Comparison of ENCODE assay signal across 12 mouse cellular contexts in the genomic region with DNA sequence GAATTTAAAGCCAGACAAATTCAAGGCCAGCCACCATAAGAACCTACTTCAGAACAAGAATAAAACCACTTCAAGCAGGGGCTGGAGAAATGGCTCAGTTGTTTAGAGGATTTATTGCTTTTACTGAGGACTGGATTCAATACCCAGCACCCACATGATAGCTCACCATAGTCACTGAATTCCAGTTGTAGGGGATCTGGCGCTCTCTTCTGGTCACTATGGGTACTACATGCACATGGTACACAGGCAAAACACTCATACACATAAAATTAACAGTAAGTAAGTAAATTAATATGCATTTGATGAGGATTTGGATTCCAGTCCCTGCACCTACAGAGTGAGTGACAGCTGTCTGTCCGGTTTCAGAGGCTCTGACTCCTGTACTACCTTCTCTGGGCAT. TPM values are rescaled to one million over a fixed set of nuclear protein-coding genes. Genes with fewer than 3 reads are reported as not detected.
A peak's percentile ranks its signal among the peaks of the same experiment; 100 is the strongest.
DNase-seq lines count a peak whose midpoint lies in the region; ATAC-seq and TF ChIP-seq lines count a peak whose summit lies in the region.
"Had no signal": no experiment of that assay in that cellular context is flagged by ENCODE, and none has a peak within 500 bp of the region (broad histone marks: within the 10 kb centered on the region; RNA-seq: fewer than 3 reads in every experiment).

No protein-coding gene starts in this region.

- no peak overlapping the region for H3K4me3 ChIP-seq in hindbrain, postnatal 0 days (ENCODE audit: low read length)
- no peak overlapping the region for H3K4me3 ChIP-seq in hindbrain, embryonic 16.5 days (ENCODE audit: low read length)
- no peak overlapping the region for H3K4me3 ChIP-seq in testis, adult 2 months (ENCODE audit: control insufficient read depth, low read depth, low read length)
- no peak overlapping the region for H3K4me3 ChIP-seq in lung, postnatal 0 days (ENCODE audit: low read depth, low read length)

- no peaks in the 10 kb centered on the region for H3K9me3 ChIP-seq in hindbrain, postnatal 0 days (ENCODE audit: low read length)
- H3K9me3 ChIP-seq in hindbrain, embryonic 16.5 days (ENCODE audit: control insufficient read depth, low read length): no peaks in the 10 kb centered on the region
- no peaks in the 10 kb centered on the region for H3K9me3 ChIP-seq in lung, postnatal 0 days (ENCODE audit: low read length)

- no peak overlapping the region for H3K27ac ChIP-seq in hindbrain, postnatal 0 days
- H3K27ac ChIP-seq in hindbrain, embryonic 16.5 days (ENCODE audit: low read depth, low read length): no peak overlapping the region
- no peak overlapping the region for H3K27ac ChIP-seq in testis, adult 2 months (ENCODE audit: control insufficient read depth, insufficient read depth, low read depth, low read length)
- no peak overlapping the region for H3K27ac ChIP-seq in lung, postnatal 0 days (ENCODE audit: low read length)

- no peaks in the 10 kb centered on the region for H3K4me1 ChIP-seq in hindbrain, postnatal 0 days (ENCODE audit: insufficient read depth, low read length)
- no peaks in the 10 kb centered on the region for H3K4me1 ChIP-seq in hindbrain, embryonic 16.5 days (ENCODE audit: control insufficient read depth, insufficient read depth, low read depth, low read length)
- peaks cover 7% of the 10 kb centered on the region for H3K4me1 ChIP-seq in testis, adult 2 months (ENCODE audit: control insufficient read depth, insufficient read depth, low read length)
- H3K4me1 ChIP-seq in lung, postnatal 0 days (ENCODE audit: insufficient read depth, low read depth, low read length): no peaks in the 10 kb centered on the region

- 63% methylated on average over 2 of the region's 2 CpGs for WGBS in hindbrain, postnatal 0 days
- 66% methylated on average over 2 of the region's 2 CpGs for WGBS in hindbrain, embryonic 16.5 days
- WGBS in lung, postnatal 0 days: 51% methylated on average over 2 of the region's 2 CpGs

- TF ChIP-seq POLR2A in testis, adult 2 months (IDR thresholded peaks at IDR 0.05; ENCODE audit: control insufficient read depth, low read depth, low read length): no peak

- no peak for TF ChIP-seq EP300 in lung, postnatal 0 days (IDR thresholded peaks at IDR 0.05)

- H3K36me3 ChIP-seq in hindbrain, postnatal 0 days (ENCODE audit: insufficient read depth, low read length): no peaks in the 10 kb centered on the region
- no peaks in the 10 kb centered on the region for H3K36me3 ChIP-seq in hindbrain, embryonic 16.5 days (ENCODE audit: control insufficient read depth, insufficient read depth, low read length)
- no peaks in the 10 kb centered on the region for H3K36me3 ChIP-seq in testis, adult 2 months (ENCODE audit: control insufficient read depth, insufficient read depth, low read length)
- H3K36me3 ChIP-seq in lung, postnatal 0 days (ENCODE audit: insufficient read depth, low read length): no peaks in the 10 kb centered on the region

- no peak for ATAC-seq in hindbrain, postnatal 0 days
- ATAC-seq in hindbrain, embryonic 16.5 days: no peak
- ATAC-seq in lung, postnatal 0 days: no peak

- no peak overlapping the region for H3K4me2 ChIP-seq in hindbrain, postnatal 0 days (ENCODE audit: low read depth, low read length)
- H3K4me2 ChIP-seq in hindbrain, embryonic 16.5 days (ENCODE audit: low read length): no peak overlapping the region
- no peak overlapping the region for H3K4me2 ChIP-seq in lung, postnatal 0 days (replicated peaks; ENCODE audit: low read depth, low read length)

- no peak for DNase-seq in hindbrain, postnatal 0 days (ENCODE audit: low spot score)
- DNase-seq in testis, postnatal 14 days (ENCODE audit: low spot score): no peak
- DNase-seq in lung, postnatal 0 days (ENCODE audit: low spot score): no peak
- DNase-seq in thymus, postnatal 36 days: peak; percentile 20 to 44
- no peak for DNase-seq in frontal cortex, postnatal 14 days (ENCODE audit: low spot score in 2 of 2)
- no peak for DNase-seq in right cerebral cortex, adult 18-20 months
- DNase-seq: cerebellum, adult 9-10 months had no signal

- H3K27me3 ChIP-seq in hindbrain, postnatal 0 days (ENCODE audit: insufficient read depth, low read length): no peaks in the 10 kb centered on the region
- no peaks in the 10 kb centered on the region for H3K27me3 ChIP-seq in hindbrain, embryonic 16.5 days (replicated peaks; ENCODE audit: control insufficient read depth, insufficient read depth, low read length)
- H3K27me3 ChIP-seq in testis, adult 2 months (ENCODE audit: control insufficient read depth, insufficient read depth, low read length): no peaks in the 10 kb centered on the region
- H3K27me3 ChIP-seq in lung, postnatal 0 days (replicated peaks; ENCODE audit: insufficient read depth, low read length): no peaks in the 10 kb centered on the region

- TF ChIP-seq CTCF in hindbrain, postnatal 0 days (IDR thresholded peaks at IDR 0.05; ENCODE audit: low read depth): peak; percentile 56
- TF ChIP-seq CTCF in testis, adult 2 months (IDR thresholded peaks at IDR 0.05; ENCODE audit: control insufficient read depth, insufficient read depth, insufficient replicate concordance, low read depth, low read length): peak; percentile 21; the same call in 1 of the 2 replicates
- peak; percentile 61 for TF ChIP-seq CTCF in lung, postnatal 0 days (IDR thresholded peaks at IDR 0.05)

- no peak overlapping the region for H3K9ac ChIP-seq in hindbrain, postnatal 0 days (replicated peaks; ENCODE audit: low read length)
- no peak overlapping the region for H3K9ac ChIP-seq in hindbrain, embryonic 16.5 days (ENCODE audit: low read depth, low read length)
- H3K9ac ChIP-seq in lung, postnatal 0 days (replicated peaks; ENCODE audit: low read depth): no peak overlapping the region

RNA-seq across cellular contexts. Expression of a gene that starts 4.2 kb away (rescaled TPM):
- total RNA-seq in hindbrain, postnatal 0 days (2014; rRNA removed): 1.1 and 1.6 TPM in 2 replicates
- polyA plus RNA-seq in hindbrain, postnatal 0 days (2015; fragmentation: Nextera tagmentation; extraction: Ambion mirVana): 0.19 and 0.29 TPM in 2 replicates
- polyA plus RNA-seq in hindbrain, embryonic 16.5 days (2015; fragmentation: Nextera tagmentation; extraction: Ambion mirVana): 0.06 TPM in 1 of 2 replicates, not detected in the other
- 0.05 and 0.06 TPM in 2 replicates for polyA plus RNA-seq in testis, adult 2 months (2012; rRNA removed)
- not detected in 2 replicates for polyA plus RNA-seq in lung, postnatal 0 days (2015; fragmentation: Nextera tagmentation; extraction: Ambion mirVana)
- total RNA-seq: heart, postnatal 14 days; layer of hippocampus, postnatal 10 days had no signal
- polyA plus RNA-seq: stomach, embryonic 14.5 days had no signal

RNA-seq across cellular contexts. Expression of a gene that starts 11.8 kb away (rescaled TPM):
- total RNA-seq in hindbrain, postnatal 0 days (2014; rRNA removed): 2.9 and 7.6 TPM in 2 replicates
- polyA plus RNA-seq in hindbrain, postnatal 0 days (2015; fragmentation: Nextera tagmentation; extraction: Ambion mirVana): 1.6 and 2.1 TPM in 2 replicates
- polyA plus RNA-seq in hindbrain, embryonic 16.5 days (2015; fragmentation: Nextera tagmentation; extraction: Ambion mirVana): 1.3 and 2.8 TPM in 2 replicates
- polyA plus RNA-seq in testis, adult 2 months (2012; rRNA removed): 1.7 and 2.2 TPM in 2 replicates
- 8.9 and 9.5 TPM in 2 replicates for polyA plus RNA-seq in lung, postnatal 0 days (2015; fragmentation: Nextera tagmentation; extraction: Ambion mirVana)

RNA-seq across cellular contexts. Expression of a gene that starts 12.2 kb away (rescaled TPM):
- not detected in 2 replicates for total RNA-seq in hindbrain, postnatal 0 days (2014; rRNA removed)
- not detected in 2 replicates for polyA plus RNA-seq in hindbrain, postnatal 0 days (2015; fragmentation: Nextera tagmentation; extraction: Ambion mirVana)
- not detected in 2 replicates for polyA plus RNA-seq in hindbrain, embryonic 16.5 days (2015; fragmentation: Nextera tagmentation; extraction: Ambion mirVana)
- 0.17 TPM in 1 of 2 replicates, not detected in the other for polyA plus RNA-seq in testis, adult 2 months (2012; rRNA removed)
- polyA plus RNA-seq in lung, postnatal 0 days (2015; fragmentation: Nextera tagmentation; extraction: Ambion mirVana): not detected in 2 replicates
- total RNA-seq: heart, postnatal 14 days; layer of hippocampus, postnatal 10 days had no signal
- polyA plus RNA-seq: stomach, embryonic 14.5 days had no signal

Comparison
In these comparisons a context has a peak if more than half of its experiments do, and no peak if none do; other contexts are left out.
1. DNase-seq: peak in thymus, postnatal 36 days (2 of 2); none in hindbrain, postnatal 0 days (single experiment), testis, postnatal 14 days (single experiment), lung, postnatal 0 days (single experiment), frontal cortex, postnatal 14 days (0 of 2) and right cerebral cortex, adult 18-20 months (single experiment).
2. Peak in every context shown above with its lines, with median percentiles within 50 percentile points of each other: CTCF ChIP-seq.